Mouse (Mus musculus): Measurements from ENCODE around the gene Lin37.

Lin37 gene

DNA sequence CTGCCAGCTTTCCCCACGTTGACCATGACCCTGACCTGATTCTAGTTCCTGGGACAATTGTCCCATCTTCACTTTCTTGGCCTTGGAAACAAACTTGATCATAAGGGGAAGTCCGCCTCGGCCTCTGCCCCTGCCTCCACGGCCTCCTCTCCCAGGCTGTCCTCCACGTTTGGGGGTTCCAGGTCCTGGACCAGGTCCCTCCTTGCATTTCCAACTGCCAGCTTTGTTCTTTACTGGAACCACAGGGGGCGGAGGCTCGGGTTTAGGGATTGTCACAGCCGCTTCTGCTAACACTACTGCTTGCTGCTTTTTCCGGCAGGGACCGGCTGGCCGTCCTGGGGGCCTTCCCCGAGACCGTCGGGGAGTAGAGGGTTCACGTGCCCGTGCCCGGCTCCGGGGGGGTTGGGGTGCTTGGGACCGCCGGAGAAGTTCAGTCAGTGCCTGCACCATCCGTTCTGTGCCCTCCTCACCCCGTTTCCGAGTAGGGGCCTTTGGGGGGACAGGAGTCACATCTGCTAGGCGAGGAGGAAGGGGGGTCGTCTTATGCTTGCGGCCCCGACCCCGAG, 26.9 kb upstream of the Lin37 start:
- DNase-seq (ENCODE audit: low read depth): no peak

DNA sequence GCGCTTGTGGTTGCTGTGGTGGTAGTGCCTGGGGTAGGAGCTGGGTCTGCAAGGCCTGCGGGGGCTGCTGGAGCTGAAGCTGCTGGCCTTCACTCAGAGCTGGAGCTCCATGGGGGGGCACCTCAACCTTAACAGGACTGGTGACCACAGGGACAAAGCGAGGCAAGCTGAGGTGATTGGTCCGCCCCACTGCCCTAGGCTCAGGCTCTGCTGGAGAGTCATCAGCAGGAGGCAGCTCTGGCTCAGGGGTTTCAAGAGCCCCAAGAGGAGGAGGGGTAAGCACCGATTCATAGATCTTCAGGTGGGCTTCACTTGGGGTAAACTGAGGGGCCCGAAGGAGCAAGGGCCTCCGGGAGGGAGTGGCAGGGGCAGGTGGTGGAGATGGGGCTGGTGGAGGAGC, 25.5 kb upstream of the Lin37 start:
- DNase-seq (ENCODE audit: low read depth): no peak

DNA sequence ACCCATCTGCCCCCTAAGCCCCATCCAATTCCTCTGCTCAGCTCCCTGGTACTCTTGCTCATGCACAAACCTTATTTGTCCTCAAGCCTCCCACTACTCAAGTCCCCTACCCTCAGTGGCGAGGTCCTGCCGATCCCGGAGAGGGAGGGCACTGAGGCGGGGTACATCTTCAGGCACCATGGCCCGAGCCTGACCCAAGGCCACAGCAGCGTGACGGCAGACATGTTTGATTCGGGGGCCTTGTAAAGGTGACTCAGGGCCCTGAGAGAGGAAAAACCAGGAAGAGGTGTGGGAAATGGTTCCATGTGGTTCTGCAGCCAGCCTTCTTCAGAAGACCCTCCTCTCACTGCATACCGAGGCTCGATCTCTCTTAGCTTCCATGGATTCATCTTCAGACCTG, 24.7 kb upstream of the Lin37 start:
- no peak for DNase-seq (ENCODE audit: low read depth)

DNA sequence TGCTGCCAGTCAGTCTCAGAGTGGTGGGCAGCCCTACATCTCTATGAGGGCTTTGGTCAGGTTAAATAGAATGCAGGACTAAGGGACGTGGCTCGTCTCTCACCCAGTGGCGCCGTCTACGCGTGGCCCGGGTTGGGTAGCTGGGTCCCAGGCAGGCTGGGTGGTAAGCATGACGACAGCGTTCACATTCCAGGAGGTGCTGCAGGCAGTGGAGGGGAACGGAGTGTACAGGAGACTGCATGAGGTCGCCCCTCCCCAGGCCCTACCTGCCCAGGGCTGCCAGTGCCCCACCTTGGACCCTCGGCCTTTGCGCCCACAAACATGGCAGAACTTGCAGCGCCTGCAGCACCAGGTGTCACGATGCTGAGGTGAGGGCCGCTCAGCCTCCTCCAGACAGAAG, 21.9 kb upstream of the Lin37 start:
- DNase-seq (ENCODE audit: low read depth): no peak

DNA sequence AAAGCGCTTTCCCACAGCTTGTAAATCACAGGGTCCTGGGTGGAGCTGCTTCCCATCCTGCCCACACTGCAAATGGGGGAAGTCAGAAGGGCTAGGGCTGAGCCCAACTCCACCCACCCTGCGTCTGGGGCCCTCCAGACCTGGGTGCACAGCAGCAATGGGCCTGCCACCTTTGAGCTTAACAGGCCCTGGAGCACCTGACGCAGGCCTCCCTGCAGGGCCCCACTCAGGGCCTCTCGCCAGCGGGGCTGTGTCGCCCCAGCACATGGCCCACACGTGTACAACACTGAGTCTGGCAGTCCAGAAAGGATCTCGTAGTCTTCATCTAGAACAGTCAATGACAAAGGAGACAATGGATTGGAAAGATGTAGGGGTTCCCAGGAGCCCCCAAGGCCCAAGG, 20.3 kb upstream of the Lin37 start:
- no peak for DNase-seq (ENCODE audit: low read depth)

DNA sequence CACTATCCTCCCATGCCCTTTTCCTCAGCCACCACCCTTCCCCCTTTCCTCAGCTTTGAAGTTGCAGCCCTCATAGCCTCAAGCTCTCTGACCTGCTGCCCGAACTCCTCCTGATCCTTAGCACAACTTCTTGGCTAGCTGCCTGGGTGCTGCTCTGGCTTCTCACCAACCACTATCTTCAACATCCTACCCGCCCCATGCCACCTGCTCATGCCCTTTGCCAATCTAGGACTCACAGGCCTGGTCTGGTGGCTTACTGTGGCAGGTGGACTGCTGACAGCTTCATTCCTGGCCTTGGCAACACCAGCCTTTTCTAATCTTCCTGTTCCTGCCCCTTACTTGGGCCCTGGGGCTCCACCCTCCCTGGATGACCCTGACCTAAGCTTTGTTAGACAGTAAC, 13.3 kb upstream of the Lin37 start:
- no peak for DNase-seq (ENCODE audit: low read depth)

DNA sequence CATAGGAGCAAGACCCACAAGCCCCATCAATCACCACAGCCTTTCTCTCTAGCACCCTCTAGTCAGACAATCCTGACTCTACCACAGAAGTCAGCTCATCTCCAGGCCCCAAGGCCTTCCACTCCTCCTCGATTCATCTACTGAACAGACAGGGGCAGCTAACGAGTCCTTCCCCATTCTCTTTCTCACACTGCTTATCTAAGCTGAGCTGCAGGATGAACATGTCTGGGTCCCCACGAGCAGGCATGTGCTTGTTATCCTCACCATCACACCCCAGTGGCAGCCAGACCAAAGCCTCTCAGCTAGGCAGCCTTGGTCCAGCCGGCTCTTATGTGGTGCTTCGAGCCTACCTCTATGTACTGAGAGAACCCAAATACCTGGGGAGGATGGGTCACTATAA, 12.8 kb upstream of the Lin37 start:
- no peak for DNase-seq (ENCODE audit: low read depth)

DNA sequence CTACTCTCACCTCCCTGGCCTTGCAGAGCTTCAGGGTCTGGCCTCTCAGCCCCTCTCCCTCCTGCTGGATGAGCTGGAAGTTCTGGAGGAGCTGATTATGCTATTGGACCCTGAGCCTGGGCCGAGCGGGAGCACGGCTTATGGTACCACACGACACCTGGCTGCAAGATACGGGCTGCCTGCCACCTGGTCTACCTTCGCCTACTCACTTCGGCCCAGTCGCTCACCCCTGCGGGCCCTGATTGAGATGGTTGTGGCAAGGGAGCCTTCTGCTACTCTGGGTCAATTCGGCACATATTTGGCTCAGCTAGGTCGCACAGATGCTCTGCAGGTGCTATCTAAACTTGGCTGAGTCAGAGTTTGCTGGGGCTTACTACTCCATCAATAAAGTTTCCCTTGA, 7.9 kb upstream of the Lin37 start:
- no peak for DNase-seq (ENCODE audit: low read depth)

DNA sequence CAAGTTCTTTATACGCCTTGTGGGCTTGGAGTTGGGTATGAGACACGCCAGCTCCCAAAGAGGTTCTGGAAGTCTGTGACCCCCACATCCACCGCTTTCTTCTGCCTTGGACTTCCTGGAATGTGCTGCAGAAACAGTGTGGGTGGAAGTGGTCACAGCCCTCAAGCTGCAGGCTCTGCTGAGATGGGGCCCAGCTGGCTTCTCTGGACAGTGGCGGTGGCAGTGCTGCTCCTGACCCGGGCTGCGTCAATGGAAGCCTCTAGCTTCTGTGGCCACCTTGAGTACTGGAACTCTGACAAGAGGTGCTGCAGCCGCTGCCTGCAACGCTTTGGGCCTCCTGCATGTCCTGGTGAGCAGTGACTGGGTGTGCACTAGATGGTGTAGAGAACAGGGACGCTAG, 6.4 kb upstream of the Lin37 start:
- no peak for DNase-seq (ENCODE audit: low read depth)

DNA sequence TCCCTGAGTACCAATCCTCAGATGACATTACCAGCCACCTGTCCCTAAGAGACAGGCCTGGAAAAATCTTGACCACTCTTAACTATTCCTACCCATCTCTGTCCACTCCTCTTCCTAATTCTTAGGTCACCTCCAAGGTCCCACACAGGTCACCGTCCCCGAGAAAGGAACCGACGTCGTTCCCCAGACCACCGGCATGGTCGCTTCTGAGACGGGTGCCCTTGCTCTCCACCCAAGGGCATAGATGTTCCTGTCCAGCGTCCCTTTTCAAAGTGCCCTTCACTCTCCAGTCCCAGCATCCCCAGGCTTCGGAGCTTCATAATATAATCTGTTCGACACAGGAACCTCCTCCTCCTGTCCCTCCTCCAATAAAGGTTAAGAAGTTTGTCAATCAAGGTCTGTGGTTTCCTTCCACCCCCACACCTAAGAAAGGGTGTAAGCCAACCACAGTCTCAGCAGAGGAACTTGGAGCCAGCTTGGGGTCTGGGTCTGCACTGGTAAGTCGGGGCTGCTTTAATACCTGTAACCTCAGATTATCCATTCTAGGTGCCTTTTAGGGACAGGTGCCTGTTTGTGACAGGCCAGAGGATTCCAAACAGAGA, 5.4 kb upstream of the Lin37 start, which contains the start of gene Igflr1:
Gene Igflr1, plus strand, starts transcription at position 458 of the 602 bp plus-strand sequence.
- no peak for DNase-seq (ENCODE audit: low read depth)

DNA sequence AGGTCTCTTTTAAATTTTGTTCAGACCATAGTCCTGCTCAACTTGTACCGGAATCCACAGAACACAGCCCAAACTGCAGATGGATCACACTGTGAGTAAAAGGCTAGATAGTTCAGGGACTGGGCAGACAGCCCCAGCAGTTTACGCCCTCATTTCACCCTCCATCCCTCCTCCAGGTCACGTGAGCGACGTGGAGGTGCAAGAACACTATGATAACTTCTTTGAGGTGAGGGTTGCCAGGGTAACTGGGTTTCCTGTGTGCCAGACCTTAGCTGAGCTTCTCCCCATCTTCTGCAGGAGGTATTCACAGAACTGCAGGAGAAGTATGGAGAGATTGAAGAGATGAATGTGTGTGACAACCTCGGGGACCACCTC, 4.3 kb upstream of the Lin37 start:
- no peak for DNase-seq (ENCODE audit: low read depth)

DNA sequence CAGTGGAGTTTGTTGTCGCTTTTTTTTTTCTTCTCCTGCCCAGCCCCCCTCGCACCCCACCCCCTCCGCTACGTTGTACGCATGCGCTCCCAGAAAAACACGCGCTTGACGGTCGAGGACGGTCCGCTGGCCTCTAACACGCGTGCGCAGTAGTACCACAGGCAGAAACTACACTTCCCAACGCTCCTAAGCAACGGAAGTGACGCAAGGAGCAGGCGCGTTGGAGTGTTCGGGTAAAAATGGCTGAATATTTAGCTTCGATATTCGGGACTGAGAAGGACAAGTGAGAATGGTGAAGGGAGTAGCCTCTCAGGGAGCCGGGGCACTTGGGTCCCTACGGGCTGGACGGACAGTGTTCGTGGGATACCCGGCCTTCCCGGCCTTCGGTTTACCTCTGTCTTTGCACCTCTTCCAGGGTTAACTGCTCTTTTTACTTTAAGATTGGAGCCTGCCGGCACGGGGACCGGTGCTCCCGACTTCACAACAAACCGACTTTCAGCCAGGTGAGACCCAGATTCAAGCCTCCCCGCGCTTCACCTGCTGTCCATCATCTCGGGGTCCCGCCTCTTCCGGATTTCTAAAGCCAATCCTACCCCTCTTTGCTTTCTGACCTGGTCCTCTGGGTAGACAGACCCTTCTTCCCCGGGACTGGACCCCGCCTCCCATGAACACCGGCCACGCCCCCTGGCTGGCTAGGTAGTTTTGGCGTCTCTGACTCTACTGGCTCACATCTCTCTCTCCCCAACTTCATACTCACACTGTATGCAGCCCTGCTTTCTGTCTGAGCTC, 3.7 kb upstream of the Lin37 start, which contains the start of the genes U2af1l4, Gm49396 and Psenen:
Gene U2af1l4, plus strand, starts transcription at position 185 of the 789 bp plus-strand sequence.
Gene Gm49396, plus strand, starts transcription at position 228 of the 789 bp plus-strand sequence.
Gene Psenen, minus strand, starts transcription at position 511 of the 789 bp plus-strand sequence.
- DNase-seq (ENCODE audit: low read depth): peak; percentile 95

DNA sequence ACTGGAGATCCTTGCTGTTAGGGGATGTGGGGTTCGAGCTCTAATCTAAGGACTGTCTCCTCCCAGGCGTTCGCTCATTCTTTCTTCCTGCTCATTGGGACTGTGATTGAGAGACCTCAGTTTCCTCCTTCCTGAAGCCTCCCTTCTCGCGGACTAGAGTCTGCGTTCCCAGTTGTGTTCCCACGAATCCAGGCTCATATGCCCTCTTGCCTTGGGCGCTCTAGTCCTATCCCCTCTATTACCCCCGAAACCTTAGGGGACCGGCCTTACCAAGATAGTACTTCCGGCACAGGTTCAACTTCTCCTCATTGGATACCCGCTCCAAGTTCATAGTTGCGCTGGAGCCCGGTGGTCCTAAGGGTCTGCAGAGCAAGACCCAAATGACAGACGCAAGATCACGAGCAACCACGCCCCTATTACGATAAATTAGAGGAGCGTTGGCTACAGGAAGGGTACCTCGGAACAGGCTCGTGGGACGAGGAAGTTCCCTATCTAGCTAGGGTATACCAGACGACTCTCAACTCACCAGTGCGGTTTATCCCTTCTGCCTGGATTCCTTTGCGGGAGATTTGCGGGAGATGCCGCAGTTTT, 3.0 kb upstream of the Lin37 start:
- DNase-seq (ENCODE audit: low read depth): peak; percentile 28

DNA sequence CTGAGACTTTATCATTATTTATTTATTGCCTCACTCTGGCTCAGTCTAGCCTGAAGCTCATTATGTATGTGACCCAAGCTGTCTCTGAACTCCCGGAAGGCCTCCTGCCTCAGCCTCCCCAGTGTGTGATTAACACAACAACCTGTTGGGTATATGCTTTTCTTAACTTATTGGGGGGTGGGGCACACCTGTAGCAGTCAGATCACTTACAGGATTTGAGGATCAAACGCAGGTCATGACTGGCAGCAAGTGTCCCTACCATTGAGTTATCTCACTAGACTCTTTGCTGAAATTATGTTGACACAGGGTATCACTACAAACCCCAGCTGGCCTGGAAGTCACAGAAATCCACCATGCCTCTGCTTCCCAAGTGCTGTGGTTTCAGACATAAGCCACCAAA, 658 bp upstream of the Lin37 start:
- no peak for DNase-seq (ENCODE audit: low read depth)

DNA sequence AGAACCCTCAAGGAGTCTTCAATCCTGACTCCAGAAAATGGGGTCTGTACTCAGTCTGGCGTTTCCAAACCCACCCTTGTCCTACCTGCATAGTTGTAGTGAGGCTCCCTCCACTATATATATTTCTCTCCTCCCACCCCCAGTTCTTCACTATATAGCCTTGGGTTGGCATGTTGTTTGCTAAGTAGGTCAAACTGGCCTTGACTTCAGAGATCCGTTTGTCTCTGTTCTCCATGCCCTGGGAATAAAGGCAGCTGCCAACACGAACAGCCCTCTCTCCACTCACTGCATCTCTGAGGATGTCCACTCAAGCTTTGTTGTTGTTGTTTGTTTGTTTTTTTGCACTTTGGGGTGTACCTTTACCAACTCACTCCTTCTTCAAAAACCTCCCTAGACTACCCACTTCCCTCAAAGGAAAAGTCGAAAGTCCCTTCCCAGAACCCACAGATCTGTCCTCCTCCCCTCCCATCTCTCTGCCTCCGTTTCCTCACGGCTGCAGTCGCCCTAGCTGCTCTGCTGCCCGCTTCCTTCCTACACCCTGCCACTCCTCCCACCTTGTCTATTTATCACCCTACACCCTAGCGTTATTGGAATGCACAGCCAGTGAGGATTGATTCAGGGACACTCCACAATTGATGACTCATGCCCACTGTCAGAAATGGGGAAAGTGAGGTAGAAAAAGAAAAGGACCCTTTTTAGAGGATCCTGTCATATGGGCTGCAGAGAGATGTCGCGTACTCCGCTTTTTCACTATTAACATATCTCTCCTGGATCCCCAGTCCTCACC, 789 bp downstream of the Lin37 start:
- DNase-seq (ENCODE audit: low read depth): no peak

DNA sequence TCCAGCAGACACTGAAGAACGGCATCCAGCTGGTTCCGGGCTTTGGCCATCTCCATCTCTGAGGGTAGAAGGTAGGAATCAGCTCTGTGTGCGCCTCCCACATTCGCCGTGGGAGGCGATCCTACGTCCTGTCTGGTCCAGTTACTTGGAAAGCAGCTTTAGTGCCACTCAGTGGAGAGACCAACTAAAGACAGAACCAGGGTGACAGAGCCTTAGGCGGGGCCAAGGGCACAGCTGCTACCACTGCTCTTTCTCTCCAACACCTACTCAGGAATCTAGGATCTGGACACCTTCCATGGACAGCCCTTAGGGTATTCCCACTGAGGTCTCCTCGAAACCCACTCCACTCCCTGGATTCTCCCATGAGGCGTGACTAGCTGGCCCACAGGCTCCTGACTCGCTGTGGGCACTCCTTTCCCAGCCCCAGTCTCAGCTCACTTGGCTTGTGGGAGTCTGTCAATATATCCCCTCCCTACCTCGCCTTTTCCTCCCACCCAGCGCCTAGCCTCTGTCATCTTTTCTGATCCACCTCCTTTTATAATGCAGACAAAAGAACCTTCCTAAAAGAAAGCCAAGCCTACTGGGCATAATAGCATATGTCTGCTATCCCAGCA, 1.6 kb downstream of the Lin37 start:
- no peak for DNase-seq (ENCODE audit: low read depth)

DNA sequence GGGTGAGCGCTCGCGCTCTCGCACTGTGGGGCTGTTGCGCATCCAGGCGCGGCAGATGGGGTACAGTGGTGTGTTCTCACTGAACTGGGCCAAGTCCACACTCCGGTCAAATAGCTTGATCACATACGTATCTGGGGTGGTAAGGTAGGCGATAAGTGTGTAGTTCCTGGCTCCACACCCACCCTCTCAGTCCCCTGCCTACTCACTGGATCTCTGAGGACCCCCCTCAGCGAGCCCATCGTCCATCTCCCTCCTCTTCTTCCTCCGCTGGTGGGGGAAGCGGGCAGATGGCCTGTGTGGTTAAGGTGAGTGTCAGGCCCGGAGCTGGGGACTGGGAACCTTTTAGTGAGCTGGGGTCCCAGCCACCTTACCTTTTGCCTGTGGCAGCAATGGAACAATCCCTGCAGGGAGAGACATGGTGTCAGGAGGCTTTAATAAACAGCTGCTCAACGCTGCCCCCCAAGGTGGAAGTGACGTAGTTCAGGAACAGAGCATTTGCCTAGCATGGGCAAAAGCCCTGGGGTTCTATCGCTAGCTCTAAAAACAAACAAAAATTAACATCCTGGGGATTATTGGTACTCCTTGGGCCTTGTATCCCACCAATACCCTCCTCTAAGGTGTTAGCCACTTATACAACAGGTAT, 2.6 kb downstream of the Lin37 start:
- DNase-seq (ENCODE audit: low read depth): no peak

DNA sequence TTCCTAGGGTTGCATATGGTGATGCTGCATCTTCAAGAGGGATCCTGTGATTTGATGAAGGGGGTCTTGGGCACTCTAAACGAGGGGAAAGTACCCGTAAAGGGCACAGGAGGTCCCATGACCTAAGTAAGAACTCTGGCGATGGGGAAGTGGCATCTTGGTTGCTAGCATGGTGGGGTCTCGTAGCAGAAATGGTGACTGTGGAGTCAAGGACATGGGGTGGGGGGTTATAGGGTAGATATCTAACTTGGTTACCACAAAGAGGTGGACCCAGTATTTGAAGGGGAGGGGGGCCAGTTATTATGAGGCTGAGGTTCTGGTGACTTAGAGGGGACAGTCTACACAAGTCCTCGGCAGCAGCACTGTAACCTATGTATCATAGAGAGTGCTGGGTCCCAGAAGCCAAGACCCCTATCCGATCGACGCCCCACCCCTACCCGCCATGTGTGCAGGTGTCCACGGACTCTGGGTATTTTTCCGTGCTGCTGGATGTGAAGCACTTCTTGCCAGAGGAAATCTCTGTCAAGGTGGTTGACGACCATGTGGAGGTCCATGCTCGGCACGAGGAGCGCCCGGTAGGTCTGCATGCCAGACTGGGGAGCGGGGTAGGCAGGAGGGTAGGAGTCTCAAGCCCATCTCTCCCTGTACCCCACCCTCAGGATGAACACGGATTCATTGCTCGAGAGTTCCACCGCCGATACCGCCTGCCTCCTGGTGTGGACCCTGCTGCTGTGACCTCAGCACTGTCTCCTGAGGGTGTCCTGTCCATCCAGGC, 5.6 kb downstream of the Lin37 start:
- no peak for DNase-seq (ENCODE audit: low read depth)

DNA sequence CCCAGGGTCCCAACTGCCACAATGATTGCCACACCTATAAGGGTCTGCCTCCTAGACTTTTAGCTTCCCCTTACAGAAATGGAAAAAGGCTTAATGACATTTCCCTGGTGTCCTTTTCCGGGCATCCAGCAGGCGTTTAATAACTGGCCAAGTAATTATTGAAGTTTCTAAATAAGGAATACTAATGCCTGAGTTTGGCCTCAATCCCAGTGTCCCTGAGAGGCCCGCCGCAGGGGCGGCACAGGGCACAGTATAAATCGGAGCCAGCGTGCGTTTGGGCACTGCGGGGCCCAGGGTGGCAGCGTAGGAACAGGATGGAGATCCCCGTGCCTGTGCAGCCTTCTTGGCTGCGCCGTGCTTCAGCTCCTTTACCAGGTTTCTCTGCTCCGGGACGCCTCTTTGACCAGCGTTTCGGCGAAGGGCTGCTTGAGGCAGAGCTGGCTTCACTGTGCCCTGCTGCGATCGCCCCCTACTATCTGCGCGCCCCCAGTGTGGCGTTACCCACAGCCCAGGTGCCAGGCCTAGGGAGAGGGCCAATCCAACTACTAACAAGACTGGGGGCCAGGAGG, 6.5 kb downstream of the Lin37 start:
- DNase-seq (ENCODE audit: low read depth): no peak

All from fibroblast of lung, adult 2 months (primary cell).